Mouse (Mus musculus): ENCODE measurements around the gene Zfp30. TPM values are rescaled to one million over a fixed set of nuclear protein-coding genes. Genes with fewer than 3 reads are reported as not detected.

Gene Zfp30
- 10 to 100 TPM in 1 of 2 experiments, 1 to 10 TPM in 1; 9.8 to 10.9 TPM for total RNA-seq (2021)
- long read RNA-seq, experiment 1, partial matches to known transcripts: 2 of 9 reads
- long read RNA-seq, experiment 1, other reads (novel, unspliced or antisense): 5 of 9 reads
- long read RNA-seq, experiment 2, partial matches to known transcripts: 8 of 14 reads
- long read RNA-seq, experiment 2, other reads (novel, unspliced or antisense): 5 of 14 reads

- DNase-seq (ENCODE audit: low spot score in 2 of 2): peak; percentile 83 to 91
Observed at GRCm38 (mm10) chr7:29783871-29784551, at the start of gene Zfp30. TSS of gene Zfp30 (plus strand) at chr7:29783998.

- DNase-seq (ENCODE audit: low spot score in 2 of 2): no peak
Observed at GRCm38 (mm10) chr7:29742258-29742657, 41.5 kb upstream of the Zfp30 start.

- DNase-seq (ENCODE audit: low spot score in 2 of 2): no peak
Observed at GRCm38 (mm10) chr7:29760476-29760875, 23.3 kb upstream of the Zfp30 start.

- no peak for DNase-seq (ENCODE audit: low spot score in 2 of 2)
Observed at GRCm38 (mm10) chr7:29764702-29765101, 19.1 kb upstream of the Zfp30 start.

GRCm38 (mm10) chr7:29767058-29767686 is 16.6 kb upstream of the Zfp30 start:
- peak; percentile 81 to 92 for DNase-seq (ENCODE audit: low spot score in 2 of 2)

- peak; percentile 89 to 96 for DNase-seq (ENCODE audit: low spot score in 2 of 2)
Observed at GRCm38 (mm10) chr7:29768090-29768900, 15.5 kb upstream of the Zfp30 start, which contains the start of gene Zfp84. TSS of gene Zfp84 (plus strand) at chr7:29768552.

- DNase-seq (ENCODE audit: low spot score in 2 of 2): no peak
Observed at GRCm38 (mm10) chr7:29768980-29769379, 14.8 kb upstream of the Zfp30 start.

GRCm38 (mm10) chr7:29773503-29773902 is 10.3 kb upstream of the Zfp30 start:
- no peak for DNase-seq (ENCODE audit: low spot score in 2 of 2)

GRCm38 (mm10) chr7:29774371-29774770 is 9.4 kb upstream of the Zfp30 start:
- no peak for DNase-seq (ENCODE audit: low spot score in 2 of 2)

GRCm38 (mm10) chr7:29776568-29776967 is 7.2 kb upstream of the Zfp30 start:
- DNase-seq (ENCODE audit: low spot score in 2 of 2): no peak

GRCm38 (mm10) chr7:29777372-29777771 is 6.4 kb upstream of the Zfp30 start:
- DNase-seq (ENCODE audit: low spot score in 2 of 2): no peak

GRCm38 (mm10) chr7:29785023-29785422 is 1.2 kb downstream of the Zfp30 start:
- DNase-seq (ENCODE audit: low spot score in 2 of 2): no peak

- DNase-seq (ENCODE audit: low spot score in 2 of 2): no peak
Observed at GRCm38 (mm10) chr7:29785888-29786287, 2.1 kb downstream of the Zfp30 start.

GRCm38 (mm10) chr7:29792906-29793305 is 9.1 kb downstream of the Zfp30 start:
- no peak for DNase-seq (ENCODE audit: low spot score in 2 of 2)

GRCm38 (mm10) chr7:29807046-29807445 is 23.2 kb downstream of the Zfp30 start:
- no peak for DNase-seq (ENCODE audit: low spot score in 2 of 2)

- DNase-seq (ENCODE audit: low spot score in 2 of 2): no peak
Observed at GRCm38 (mm10) chr7:29812244-29812643, 28.4 kb downstream of the Zfp30 start.

- DNase-seq (ENCODE audit: low spot score in 2 of 2): no peak
Observed at GRCm38 (mm10) chr7:29814381-29814780, 30.6 kb downstream of the Zfp30 start.

GRCm38 (mm10) chr7:29815061-29815784 is 31.4 kb downstream of the Zfp30 start:
- peak in 1 of 2 experiments; percentile 13 for DNase-seq (ENCODE audit: low spot score in 2 of 2)

GRCm38 (mm10) chr7:29815910-29816429 is 32.2 kb downstream of the Zfp30 start, which contains the start of gene Zfp790:
TSS of gene Zfp790 (plus strand) at chr7:29816114.
- DNase-seq (ENCODE audit: low spot score in 2 of 2): peak; percentile 86 to 95

- peak; percentile 81 to 88 for DNase-seq (ENCODE audit: low spot score in 2 of 2)
Observed at GRCm38 (mm10) chr7:29818619-29819254, 34.9 kb downstream of the Zfp30 start.
